Mouse (Mus musculus): Measurements from ENCODE around the gene Luzp1. TPM values are rescaled to one million over a fixed set of nuclear protein-coding genes. Genes with fewer than 3 reads are reported as not detected.

The Luzp1 gene
- total RNA-seq (2021) = 10 to 100 TPM; 55.7 to 57.1 TPM
- long read RNA-seq, experiment 1, full-length matches to known transcripts = 8 of 13 reads
- long read RNA-seq, experiment 1, partial matches to known transcripts = 0 of 13 reads
- long read RNA-seq, experiment 1, other reads (novel, unspliced or antisense) = 5 of 13 reads
- long read RNA-seq, experiment 2, full-length matches to known transcripts = 2 of 9 reads
- long read RNA-seq, experiment 2, partial matches to known transcripts = 0 of 9 reads
- long read RNA-seq, experiment 2, other reads (novel, unspliced or antisense) = 7 of 9 reads

GRCm38 (mm10) chr4:136469371-136469903 is at the start of gene Luzp1:
TSS of gene Luzp1 (plus strand) at chr4:136469761.
- peak; percentile 96 for DNase-seq
- intact Hi-C loops (cut with DNase I) = no loop called here

DNA sequence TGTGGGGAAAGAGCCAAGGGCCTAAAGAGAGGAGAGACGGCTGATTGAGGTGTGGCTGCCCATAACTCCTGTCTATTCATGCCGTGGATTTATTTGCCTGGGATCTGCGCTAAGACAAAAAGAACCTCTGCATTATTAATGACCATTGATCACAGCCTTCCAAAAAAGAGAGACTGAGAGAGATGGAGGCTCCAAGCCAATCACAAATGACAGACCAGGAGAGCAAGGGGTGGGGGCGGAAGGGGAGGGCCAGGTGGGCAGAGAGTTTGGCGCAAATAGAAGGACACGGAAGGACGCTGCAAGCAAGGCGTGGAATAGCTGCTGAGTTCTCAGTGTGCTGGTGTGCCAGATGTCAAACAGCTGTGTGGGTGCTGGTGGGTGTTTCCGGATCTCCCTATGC is 46.3 kb upstream of the Luzp1 start, which contains the start of gene Htr1d:
Gene Htr1d, plus strand, starts transcription at position 301 of the 400 bp plus-strand sequence.
- intact Hi-C loops (cut with DNase I) = no loop called here
- DNase-seq = no peak

DNA sequence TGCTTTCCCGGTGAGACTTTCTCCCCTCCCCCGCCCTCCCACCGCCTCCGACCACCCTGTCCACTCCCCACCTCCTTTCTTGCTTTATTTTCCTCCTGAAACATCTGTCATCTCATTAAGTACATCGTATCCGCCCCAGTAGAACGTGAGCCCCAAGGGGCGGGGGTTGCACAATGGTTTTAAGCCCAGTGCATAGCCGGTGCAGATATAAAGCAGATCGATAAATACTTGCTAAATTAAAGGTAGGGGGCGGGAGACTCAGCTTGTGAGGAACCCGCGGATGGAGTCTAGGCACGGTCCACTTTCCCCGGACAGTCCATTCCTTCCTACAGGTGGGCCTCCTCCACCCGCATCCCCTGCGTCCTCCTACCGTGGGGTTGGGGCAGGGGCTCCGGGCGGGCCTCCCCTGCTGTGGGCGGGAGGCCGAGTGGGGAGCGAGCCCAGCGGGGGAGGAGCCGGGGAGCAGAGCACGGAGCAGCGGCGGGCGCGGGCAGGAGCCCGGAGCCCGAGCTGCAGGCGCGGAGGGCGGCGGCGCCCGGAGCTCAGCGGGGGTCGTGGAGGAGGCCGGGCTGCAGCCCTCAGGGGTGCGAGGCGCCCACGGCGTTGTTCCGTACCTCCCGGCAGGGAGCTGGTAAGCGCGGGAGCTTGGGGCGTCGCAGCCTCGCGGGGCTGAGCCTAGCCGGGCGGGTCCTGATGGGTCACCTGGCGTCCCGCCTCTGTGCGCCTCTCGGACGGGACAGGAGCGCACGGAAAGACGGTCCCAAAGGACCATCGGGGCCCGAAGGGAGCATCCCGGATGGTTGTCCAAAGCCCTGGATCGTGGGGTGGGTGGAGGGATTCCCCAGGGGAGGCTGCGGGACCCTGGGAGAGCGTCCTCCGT is 45.2 kb upstream of the Luzp1 start:
- peak; percentile 13 to 25 for DNase-seq
- intact Hi-C loops (cut with DNase I) = no loop called here

DNA sequence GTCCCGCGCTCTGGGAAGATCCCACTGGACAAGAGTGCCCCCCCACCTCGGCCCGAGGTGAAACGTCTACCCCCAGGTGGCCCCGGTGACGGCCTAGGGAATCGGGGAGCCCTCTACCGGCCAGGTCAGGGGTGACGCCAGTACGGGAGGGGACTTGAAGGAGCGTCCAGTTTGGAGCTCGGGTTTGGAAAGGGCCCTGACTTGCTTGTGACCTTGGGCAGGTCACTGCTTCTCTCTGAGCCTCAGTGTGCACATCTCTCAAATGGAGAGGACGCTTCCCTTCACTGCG is 44.6 kb upstream of the Luzp1 start:
- peak in 1 of 2 experiments; percentile 15 for DNase-seq
- intact Hi-C loops (cut with DNase I) = no loop called here

- peak in 1 of 2 experiments; percentile 33 for DNase-seq
- intact Hi-C loops (cut with DNase I) = loop anchor here (5.0 kb wide), 1 partner anchor 192 kb away; the partner anchor contains the start of gene Lactbl1
Observed at GRCm38 (mm10) chr4:136430609-136431375, 38.8 kb upstream of the Luzp1 start.

GRCm38 (mm10) chr4:136431376-136431693 is 38.2 kb upstream of the Luzp1 start:
- DNase-seq = peak; percentile 55 to 75
- intact Hi-C loops (cut with DNase I) = loop anchor here (5.0 kb wide), 1 partner anchor 191 kb away; the partner anchor contains the start of gene Lactbl1

GRCm38 (mm10) chr4:136434029-136434428 is 35.5 kb upstream of the Luzp1 start:
- no peak for DNase-seq
- intact Hi-C loops (cut with DNase I) = loop anchor here (5.0 kb wide), 1 partner anchor 188 kb away; the partner anchor contains the start of gene Lactbl1

- no peak for DNase-seq
- intact Hi-C loops (cut with DNase I) = no loop called here
Observed at GRCm38 (mm10) chr4:136439106-136439505, 30.5 kb upstream of the Luzp1 start.

- intact Hi-C loops (cut with DNase I) = no loop called here
- no peak for DNase-seq
Observed at GRCm38 (mm10) chr4:136441354-136442043, 28.1 kb upstream of the Luzp1 start.

- no peak for DNase-seq
- intact Hi-C loops (cut with DNase I) = no loop called here
Observed at GRCm38 (mm10) chr4:136444561-136444960, 25.0 kb upstream of the Luzp1 start.

GRCm38 (mm10) chr4:136449795-136450194 is 19.8 kb upstream of the Luzp1 start:
- intact Hi-C loops (cut with DNase I) = loop anchor here (5.0 kb wide), 1 partner anchor 82 kb away; no protein-coding TSS in a partner anchor
- DNase-seq = no peak

- intact Hi-C loops (cut with DNase I) = loop anchor here (5.0 kb wide), 1 partner anchor 83 kb away; no protein-coding TSS in a partner anchor
- no peak for DNase-seq
Observed at GRCm38 (mm10) chr4:136450271-136450670, 19.3 kb upstream of the Luzp1 start.

DNA sequence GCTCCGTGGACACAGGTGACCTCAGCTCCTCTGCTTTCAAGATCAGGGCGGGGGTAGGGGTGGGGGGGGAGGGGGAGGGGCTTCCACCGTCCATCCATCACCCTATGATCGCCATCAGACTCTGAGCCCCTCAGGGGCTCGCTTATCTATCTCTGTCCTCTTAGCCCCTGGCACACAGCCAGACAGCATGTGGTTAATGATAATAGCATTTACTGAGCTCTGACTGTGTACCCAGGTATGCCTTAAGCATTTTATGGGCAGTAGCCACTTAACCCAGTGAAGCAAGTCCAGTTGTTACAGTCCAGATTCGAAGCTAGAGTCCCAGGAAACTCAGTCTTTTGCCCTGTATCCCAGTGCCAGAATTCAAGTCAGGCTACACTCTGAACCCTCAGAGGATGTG is 18.0 kb upstream of the Luzp1 start:
- no peak for DNase-seq
- intact Hi-C loops (cut with DNase I) = loop anchor here (5.0 kb wide), 1 partner anchor 84 kb away; no protein-coding TSS in a partner anchor

DNA sequence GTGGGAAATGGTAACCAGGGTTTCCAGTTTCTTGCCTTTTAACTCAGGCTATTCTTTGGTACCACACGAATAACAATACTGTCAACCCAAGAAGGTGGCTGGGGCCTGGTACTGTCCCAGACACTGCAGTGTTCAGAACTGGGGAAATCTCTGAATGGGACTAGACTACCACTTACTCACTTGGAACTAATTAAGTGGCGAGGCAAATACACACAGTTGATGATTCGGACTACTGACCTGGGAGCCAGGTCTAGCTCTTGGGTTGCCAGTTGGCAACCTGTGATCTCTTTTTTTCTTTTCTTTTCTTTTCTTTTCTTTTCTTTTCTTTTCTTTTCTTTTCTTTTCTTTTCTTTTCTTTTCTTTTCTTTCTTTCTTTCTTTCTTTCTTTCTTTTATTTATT is 17.3 kb upstream of the Luzp1 start:
- no peak for DNase-seq
- intact Hi-C loops (cut with DNase I) = loop anchor here (5.0 kb wide), 1 partner anchor 85 kb away; no protein-coding TSS in a partner anchor

DNA sequence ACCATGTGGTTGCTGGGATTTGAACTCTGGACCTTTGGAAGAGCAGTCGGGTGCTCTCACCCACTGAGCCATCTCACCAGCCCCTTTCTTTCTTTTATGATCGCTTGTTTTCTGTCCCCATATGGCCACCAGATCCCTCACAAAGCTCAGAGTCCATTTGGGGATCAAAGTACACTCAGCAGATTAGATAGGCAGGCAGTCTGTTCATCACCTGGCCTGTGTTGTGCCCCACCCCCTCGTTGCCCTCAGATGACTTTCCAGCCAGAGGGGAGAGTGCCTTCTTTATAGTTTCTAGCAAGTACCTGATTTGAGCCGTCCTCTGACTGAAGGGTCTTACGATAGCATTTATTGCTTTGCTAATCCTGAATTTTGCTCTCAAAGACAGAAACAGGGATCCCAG is 16.8 kb upstream of the Luzp1 start:
- DNase-seq = no peak
- intact Hi-C loops (cut with DNase I) = loop anchor here (5.0 kb wide), 1 partner anchor 85 kb away; no protein-coding TSS in a partner anchor

DNA sequence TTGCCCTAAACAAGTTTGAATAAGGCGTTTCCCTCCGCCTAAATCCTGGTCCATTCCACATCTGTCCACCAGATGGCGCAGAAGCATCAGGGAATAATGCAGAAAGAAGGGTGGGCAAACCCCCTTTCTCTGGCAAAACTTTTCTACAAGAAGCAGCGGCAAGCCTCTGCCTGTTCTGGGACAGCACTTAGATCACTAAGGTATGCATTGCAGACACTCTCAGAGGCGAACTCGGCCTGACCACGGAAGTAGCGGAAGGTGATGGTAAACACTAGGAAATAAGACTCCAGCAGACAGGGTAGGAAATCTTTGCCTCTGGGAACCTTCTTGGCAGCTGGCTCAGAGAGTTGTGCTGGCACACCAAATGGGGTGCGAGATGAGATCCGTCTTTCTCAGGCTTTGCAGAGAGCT is 14.7 kb upstream of the Luzp1 start:
- peak; percentile 81 to 92 for DNase-seq
- intact Hi-C loops (cut with DNase I) = loop anchor here (1.0 to 5.0 kb wide), 4 partner anchors 71 to 166 kb away; partner anchors contain the start of gene Kdm1a

- no peak for DNase-seq
- intact Hi-C loops (cut with DNase I) = loop anchor here (5.0 kb wide), 1 partner anchor 146 kb away; the partner anchor contains the start of gene Kdm1a
Observed at GRCm38 (mm10) chr4:136456516-136457218, 12.9 kb upstream of the Luzp1 start.

- intact Hi-C loops (cut with DNase I) = loop anchor here (5.0 kb wide), 1 partner anchor 144 kb away; the partner anchor contains the start of gene Kdm1a
- DNase-seq = no peak
Observed at GRCm38 (mm10) chr4:136458276-136458675, 11.3 kb upstream of the Luzp1 start.

GRCm38 (mm10) chr4:136459210-136459609 is 10.4 kb upstream of the Luzp1 start:
- no peak for DNase-seq
- intact Hi-C loops (cut with DNase I) = loop anchor here (5.0 kb wide), 1 partner anchor 143 kb away; the partner anchor contains the start of gene Kdm1a
